Mouse (Mus musculus) thymus, adult 2 months (tissue): Measurements from ENCODE around the gene Bcor. TPM values are rescaled to one million over a fixed set of nuclear protein-coding genes. Genes with fewer than 3 reads are reported as not detected.
A peak's percentile ranks its signal among the peaks of the same experiment; 100 is the strongest.

Experiments
- DNase-seq: peaks from one replicate; pipeline ENCODE4 v3.0.0; 2021
- H3K27ac ChIP-seq: fragments of 200-500 bp; 2 replicates; pipeline ENCODE4 v1.5.1; 2012; ENCODE audit warnings: low read length, control low read depth; ENCODE audit not compliant: control insufficient read depth, insufficient read depth
- H3K27me3 ChIP-seq: fragments of 200-500 bp; 2 replicates; pipeline ENCODE4 v1.6.1; 2012; ENCODE audit warnings: mild to moderate bottlenecking, low read length, moderate library complexity, mixed read lengths; ENCODE audit not compliant: control insufficient read depth, insufficient read depth
- H3K36me3 ChIP-seq: fragments of 200-500 bp; 2 replicates; pipeline ENCODE4 v1.6.1; 2012; ENCODE audit warnings: mild to moderate bottlenecking, low read length, moderate library complexity; ENCODE audit not compliant: control insufficient read depth, insufficient read depth
- H3K4me1 ChIP-seq: fragments of 200-500 bp; replicated peaks from 2 replicates; pipeline ENCODE4 v1.6.1; 2012; ENCODE audit warnings: low read length; ENCODE audit not compliant: control insufficient read depth, insufficient read depth
- H3K4me3 ChIP-seq: fragments of 200-500 bp; 2 replicates; pipeline ENCODE4 v1.5.1; 2012; ENCODE audit warnings: mild to moderate bottlenecking, low read length, control low read depth, moderate library complexity; ENCODE audit not compliant: control insufficient read depth, insufficient read depth
- CTCF ChIP-seq: fragments of 200-500 bp; IDR thresholded peaks from 2 replicates; pipeline ENCODE4 v1.5.1; 2012; ENCODE audit warnings: mild to moderate bottlenecking, control low read depth, low read length, moderate library complexity, borderline replicate concordance; ENCODE audit not compliant: control insufficient read depth, poor library complexity, insufficient read depth; ENCODE audit errors: extremely low read depth
- POLR2A ChIP-seq: fragments of 200-500 bp; IDR thresholded peaks from 2 replicates; pipeline ENCODE4 v1.6.1; 2012; ENCODE audit warnings: mild to moderate bottlenecking, low read length, control low read depth, moderate library complexity; ENCODE audit not compliant: control insufficient read depth, poor library complexity, insufficient read depth; ENCODE audit errors: extremely low read depth
- WGBS: fragments of 180-500 bp; shearing (Covaris S2); methylation state at CpG from one replicate; pipeline ENCODE4 v1.1.7; 2018; 5-methylcytosine and 5-hydroxymethylcytosine counted together
- polyA plus RNA-seq: library from polyadenylated mRNA; depleted of rRNA; stranded (reverse); fragments of >200 nt; gene quantifications from 2 replicates; pipeline ENCODE4 v1.2.3, GENCODE M21; 2012

The Bcor gene
- polyA plus RNA-seq, 1 experiment, result 30.6 TPM

DNA sequence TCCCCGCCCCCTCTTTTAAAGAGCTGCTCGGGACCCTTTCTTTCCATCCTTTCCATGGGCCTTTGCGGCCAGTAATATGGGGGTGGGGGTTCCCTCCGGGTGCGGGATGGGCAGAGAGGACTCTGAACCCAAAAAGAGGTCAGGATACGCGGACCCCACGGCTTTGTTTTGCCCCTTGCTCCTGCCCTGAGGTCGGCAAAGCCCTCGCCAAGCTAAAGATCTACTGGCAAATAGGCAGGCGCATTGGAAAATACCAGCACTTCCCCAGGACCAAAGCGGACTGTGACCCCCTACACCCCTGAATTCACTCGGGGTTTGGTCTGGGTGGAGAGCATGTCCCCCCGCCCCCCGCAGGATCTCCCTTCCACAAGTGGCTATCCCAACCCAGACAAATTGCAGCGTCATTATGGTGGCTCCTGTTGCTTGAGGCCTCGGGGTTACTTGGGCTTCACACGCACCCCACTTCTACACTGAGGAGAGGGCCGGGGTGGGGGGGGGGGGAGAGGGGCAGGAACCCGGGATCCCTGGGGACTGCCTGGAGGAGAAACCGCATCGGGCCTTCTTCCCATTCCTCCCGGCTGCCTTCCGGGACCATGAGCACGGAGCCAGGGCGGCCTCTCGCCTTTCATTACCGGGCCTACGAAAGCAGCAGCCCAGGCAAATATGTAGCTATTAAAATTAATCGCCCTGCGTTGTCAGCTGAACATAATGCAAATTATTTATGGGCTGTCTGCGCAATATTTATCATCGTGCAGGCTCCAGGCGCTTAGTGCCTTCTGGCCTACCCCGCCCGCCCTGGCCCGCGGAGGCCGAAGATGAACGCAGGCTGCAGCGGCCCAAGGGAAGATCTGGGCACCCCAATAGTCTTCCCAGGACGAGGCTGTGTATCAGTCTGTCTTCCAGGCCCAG is 7.9 kb downstream of the Bcor start:
- no peak for TF ChIP-seq POLR2A
- Histone ChIP-seq H3K4me3 (peak overlapping the region; percentile 43), H3K27ac (no peak overlapping the region), H3K4me1 (peaks cover 63% of the 10 kb centered on the region), H3K27me3 (no peaks in the 10 kb centered on the region), H3K36me3 (no peaks in the 10 kb centered on the region)
- no peak for DNase-seq
- WGBS, result 65% methylated on average over 37 of the region's 42 CpGs

DNA sequence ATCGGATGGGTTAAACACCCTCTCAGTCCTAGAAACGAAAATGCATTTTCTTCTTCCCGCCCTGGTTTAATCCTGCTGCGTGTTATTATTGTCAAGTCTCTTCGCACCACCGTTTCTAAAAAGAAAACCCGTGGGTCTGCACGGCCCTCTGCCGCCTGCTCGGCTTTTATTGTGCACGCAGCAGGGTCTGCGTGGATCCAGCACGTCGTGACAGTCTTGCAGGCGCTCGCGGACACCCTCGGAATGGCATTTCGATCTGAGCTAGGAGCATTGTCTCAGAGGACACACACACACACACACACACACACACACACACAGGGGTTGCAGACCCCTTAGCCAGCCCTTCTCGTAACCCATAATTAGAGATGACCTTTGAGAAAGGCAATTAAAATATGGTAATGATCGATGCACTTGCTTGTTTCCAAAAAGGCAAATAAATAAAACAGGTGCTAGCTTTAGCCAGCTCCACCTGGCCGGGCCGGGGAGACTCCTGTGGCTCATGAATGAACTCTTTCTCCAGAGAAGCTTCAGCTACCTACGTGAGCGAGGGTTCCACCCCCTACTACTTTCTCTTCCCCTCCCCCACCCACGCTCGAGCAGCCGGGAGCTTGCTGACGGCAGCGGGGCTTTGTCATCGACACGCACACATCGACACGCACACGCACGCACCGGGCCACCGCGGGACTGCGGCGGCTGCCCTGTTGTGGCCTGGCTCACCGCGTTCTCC is 8.7 kb downstream of the Bcor start:
- Histone ChIP-seq H3K27ac (no peak overlapping the region), H3K4me3 (peak overlapping the region; percentile 43)
- TF ChIP-seq CTCF (no peak), POLR2A (no peak)

DNA sequence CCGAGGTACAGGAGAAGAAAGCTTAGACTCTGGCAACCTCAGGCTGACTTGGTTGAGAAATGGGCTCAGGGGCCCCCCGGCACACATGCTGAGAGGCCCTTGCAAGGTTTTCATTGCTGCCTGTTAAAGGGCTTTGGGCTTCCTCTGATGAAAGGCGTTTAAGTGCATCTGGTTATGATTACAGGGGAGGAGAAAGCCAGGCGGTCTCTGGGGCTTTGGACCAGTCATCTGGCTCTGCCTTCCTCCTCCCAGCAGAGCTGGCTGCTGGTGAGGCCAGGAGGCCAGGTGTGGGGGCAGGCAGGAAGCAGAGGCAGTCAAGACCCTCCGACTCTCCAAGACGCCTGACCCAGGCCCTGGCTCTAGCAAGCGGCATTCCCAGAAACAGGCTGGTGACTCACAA is 9.7 kb downstream of the Bcor start:
- DNase-seq, result no peak
- TF ChIP-seq POLR2A (no peak), CTCF (no peak)
- Histone ChIP-seq H3K27me3 (no peaks in the 10 kb centered on the region), H3K4me3 (no peak overlapping the region; the same call in 1 of the 2 replicates), H3K36me3 (no peaks in the 10 kb centered on the region), H3K4me1 (peaks cover 45% of the 10 kb centered on the region), H3K27ac (no peak overlapping the region)
- WGBS, result 9% methylated on average over 7 of the region's 7 CpGs

More for the DNA sequence above, 8.7 kb downstream of the Bcor start:
- 3% methylated on average over 41 of the region's 43 CpGs for WGBS
- Histone ChIP-seq H3K36me3 (no peaks in the 10 kb centered on the region), H3K27me3 (no peaks in the 10 kb centered on the region), H3K4me1 (peaks cover 55% of the 10 kb centered on the region)
- peak; percentile 45 for DNase-seq

DNA sequence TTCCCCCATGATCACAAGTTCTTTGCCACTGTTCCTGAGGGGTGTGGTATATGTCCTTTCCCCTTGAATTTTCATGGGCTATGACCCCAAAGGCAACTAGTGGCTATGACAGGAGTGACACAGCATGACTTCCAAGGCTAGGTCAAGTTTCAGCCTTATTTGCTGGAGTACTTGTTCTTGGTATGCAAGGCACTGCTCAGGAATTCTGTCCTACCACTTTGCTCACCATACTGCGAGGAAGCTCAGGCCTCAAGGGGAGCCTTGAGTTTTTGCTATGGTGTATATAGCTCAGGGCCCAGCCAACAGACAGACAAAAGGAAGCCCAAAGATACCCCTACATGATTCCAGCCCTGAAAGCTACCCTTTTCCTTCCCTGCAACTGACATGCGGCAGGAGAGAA is 13.9 kb downstream of the Bcor start:
- H3K27me3 ChIP-seq, result no peaks in the 10 kb centered on the region
- no peak overlapping the region for H3K27ac ChIP-seq
- DNase-seq, result no peak
- H3K4me1 ChIP-seq, result peaks cover 11% of the 10 kb centered on the region
- H3K4me3 ChIP-seq, result no peak overlapping the region
- H3K36me3 ChIP-seq, result no peaks in the 10 kb centered on the region
- TF ChIP-seq CTCF (no peak), POLR2A (no peak)
- WGBS, result 97% methylated on average over 2 of the region's 2 CpGs

DNA sequence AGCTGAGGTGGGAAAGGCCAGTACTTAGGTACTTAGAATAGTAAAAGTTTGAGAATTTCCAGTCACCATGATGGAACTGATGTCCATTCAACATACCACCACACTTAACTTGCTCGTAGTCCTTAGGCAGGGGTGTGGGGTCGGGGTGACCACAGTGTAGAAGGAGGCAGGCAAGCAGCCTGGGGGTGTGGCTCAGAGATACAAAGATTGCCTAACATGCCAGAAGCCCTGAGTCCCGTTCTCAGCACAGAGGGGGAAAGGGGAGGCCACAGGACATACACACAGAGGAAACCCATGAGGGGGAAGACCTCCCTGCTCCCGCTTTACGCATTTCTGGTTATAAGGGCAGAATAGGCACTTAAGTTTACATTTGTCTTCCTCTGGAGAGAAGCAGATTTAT is 17.3 kb downstream of the Bcor start:
- DNase-seq, result no peak
- no peak for TF ChIP-seq POLR2A
- no peak for TF ChIP-seq CTCF
- WGBS, result 78% methylated on average over 5 of the region's 5 CpGs
- Histone ChIP-seq H3K27me3 (no peaks in the 10 kb centered on the region), H3K4me1 (peaks cover 12% of the 10 kb centered on the region), H3K4me3 (no peak overlapping the region), H3K27ac (no peak overlapping the region), H3K36me3 (no peaks in the 10 kb centered on the region)

DNA sequence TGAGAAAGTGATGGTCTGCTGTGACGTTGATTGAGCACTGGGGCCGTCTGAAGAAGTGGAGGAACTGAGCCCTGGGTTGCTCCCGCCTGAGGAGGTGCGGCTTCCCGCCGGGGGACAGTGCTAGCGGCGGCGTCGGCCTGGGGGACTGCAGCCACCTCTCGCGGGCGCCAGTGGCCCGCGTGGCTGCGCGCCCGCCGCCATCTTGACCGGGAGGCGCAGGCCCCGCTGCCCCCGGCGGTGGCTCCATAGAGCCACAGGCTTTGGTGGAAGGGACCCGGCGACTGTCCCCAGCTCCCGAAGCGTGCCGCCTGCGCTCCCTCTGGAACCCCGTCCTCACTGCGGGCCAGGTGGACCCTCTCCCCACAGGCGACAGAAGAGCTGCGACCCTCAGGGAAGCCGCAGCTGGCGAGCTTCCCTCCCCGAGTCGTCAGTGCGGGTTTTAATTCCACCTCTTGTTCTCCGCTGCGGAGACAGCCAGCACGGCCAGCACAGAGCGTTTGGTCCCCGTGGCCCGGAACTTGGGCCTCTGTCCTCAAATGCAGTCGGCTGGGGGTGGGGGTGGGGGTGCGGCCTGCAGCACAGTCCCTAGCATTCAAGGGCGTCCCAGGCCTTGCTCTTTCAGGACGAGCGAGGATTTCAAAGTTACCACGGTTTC is 19.9 kb downstream of the Bcor start:
- Histone ChIP-seq H3K4me3 (peak overlapping the region; percentile 49), H3K27ac (no peak overlapping the region), H3K4me1 (peaks cover 16% of the 10 kb centered on the region), H3K27me3 (no peaks in the 10 kb centered on the region), H3K36me3 (no peaks in the 10 kb centered on the region)
- TF ChIP-seq POLR2A (no peak), CTCF (no peak)
- peak; percentile 11 for DNase-seq
- 5% methylated on average over 45 of the region's 51 CpGs for WGBS
